ENCODE assay signal across 22 mouse cellular contexts in the genomic region with DNA sequence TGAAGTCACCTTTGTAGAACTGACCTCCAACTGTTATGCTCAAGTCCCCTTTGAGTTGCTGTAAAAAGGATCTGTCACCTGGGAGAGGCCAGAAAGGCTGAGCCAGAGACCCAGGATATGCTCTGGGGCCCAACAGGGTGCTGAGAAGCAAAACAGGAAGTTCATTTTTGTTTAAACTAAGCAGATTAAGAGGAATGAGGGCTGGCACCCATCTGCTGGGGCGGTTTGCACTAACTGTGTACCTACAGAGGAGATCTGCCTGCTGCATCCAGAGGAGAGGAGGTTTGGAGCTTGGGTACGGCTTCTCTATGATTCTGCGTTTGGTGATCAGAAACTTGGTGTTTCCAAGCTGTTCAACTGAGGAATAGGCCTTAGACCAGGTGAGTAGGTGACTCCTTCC. TPM values are rescaled to one million over a fixed set of nuclear protein-coding genes. Genes with fewer than 3 reads are reported as not detected.
DNase-seq lines count a peak whose midpoint lies in the region; ATAC-seq and TF ChIP-seq lines count a peak whose summit lies in the region.
"Had no signal": no experiment of that assay in that cellular context is flagged by ENCODE, and none has a peak within 500 bp of the region (broad histone marks: within the 10 kb centered on the region; RNA-seq: fewer than 3 reads in every experiment).

No protein-coding gene starts in this region.

- peak overlapping the region; percentile 51; the same call in 1 of the 2 replicates for H3K27ac ChIP-seq in thymus, adult 2 months (ENCODE audit: control insufficient read depth, insufficient read depth, low read length)
- no peak overlapping the region for H3K27ac ChIP-seq in layer of hippocampus, adult 2 months
- no peak overlapping the region for H3K27ac ChIP-seq in liver, embryonic 12.5 days
- H3K27ac ChIP-seq: forebrain, embryonic 15.5 days; liver, embryonic 15.5 days had no signal

- H3K4me1 ChIP-seq in thymus, adult 2 months (replicated peaks; ENCODE audit: control insufficient read depth, insufficient read depth, low read length), result peaks cover 4% of the 10 kb centered on the region; the same call in 1 of the 2 replicates
- H3K4me1 ChIP-seq in liver, embryonic 12.5 days, result no peaks in the 10 kb centered on the region
- H3K4me1 ChIP-seq: liver, embryonic 15.5 days had no signal

- H3K9me3 ChIP-seq in liver, embryonic 12.5 days (replicated peaks), result no peaks in the 10 kb centered on the region
- H3K9me3 ChIP-seq: forebrain, embryonic 15.5 days; liver, embryonic 15.5 days had no signal

- H3K27me3 ChIP-seq in thymus, adult 2 months (ENCODE audit: control insufficient read depth, insufficient read depth, low read length), result no peaks in the 10 kb centered on the region
- H3K27me3 ChIP-seq in liver, embryonic 12.5 days (replicated peaks), result peaks cover 43% of the 10 kb centered on the region
- H3K27me3 ChIP-seq: forebrain, embryonic 15.5 days had no signal

- peak overlapping the region; percentile 27 for H3K4me3 ChIP-seq in thymus, adult 2 months (ENCODE audit: control insufficient read depth, insufficient read depth, low read length)
- no peak overlapping the region for H3K4me3 ChIP-seq in layer of hippocampus, adult 2 months
- H3K4me3 ChIP-seq in liver, embryonic 12.5 days, result no peak overlapping the region
- H3K4me3 ChIP-seq: forebrain, embryonic 15.5 days; liver, embryonic 15.5 days had no signal

- H3K36me3 ChIP-seq in thymus, adult 2 months (ENCODE audit: control insufficient read depth, insufficient read depth, low read length), result no peaks in the 10 kb centered on the region
- H3K36me3 ChIP-seq in liver, embryonic 12.5 days, result no peaks in the 10 kb centered on the region
- H3K36me3 ChIP-seq: forebrain, embryonic 15.5 days; liver, embryonic 15.5 days had no signal

- TF ChIP-seq CTCF in thymus, adult 2 months (IDR thresholded peaks at IDR 0.05; ENCODE audit: borderline replicate concordance, control insufficient read depth, extremely low read depth, insufficient read depth, low read length, poor library complexity), result no peak
- no peak for TF ChIP-seq CTCF in layer of hippocampus, adult 2 months (conservative IDR thresholded peaks at IDR 0.05)

- no peak for ATAC-seq in liver, embryonic 12.5 days
- ATAC-seq: forebrain, embryonic 15.5 days; lung, postnatal 0 days had no signal

- H3K4me2 ChIP-seq in liver, embryonic 12.5 days, result no peak overlapping the region
- H3K4me2 ChIP-seq: forebrain, embryonic 15.5 days; liver, embryonic 15.5 days had no signal

- TF ChIP-seq POLR2A in thymus, adult 2 months (IDR thresholded peaks at IDR 0.05; ENCODE audit: control insufficient read depth, extremely low read depth, insufficient read depth, low read length, poor library complexity), result no peak

- whole genome bisulfite sequencing in thymus, adult 2 months, result 64% methylated on average over 3 of the region's 3 CpGs
- 55% methylated on average over 3 of the region's 3 CpGs for WGBS in liver, embryonic 12.5 days (ENCODE audit: insufficient replicate concordance)

- no peak overlapping the region for H3K9ac ChIP-seq in liver, embryonic 12.5 days
- H3K9ac ChIP-seq: forebrain, embryonic 15.5 days; liver, embryonic 15.5 days had no signal

- DNase-seq in heart, adult 11 months, result peak; percentile 60
- DNase-seq in heart, adult 18-20 months, result no peak
- DNase-seq in thymus, adult 2 months, result peak; percentile 4
- no peak for DNase-seq in thymus, adult 18-20 months
- peak; percentile 60 for DNase-seq in naive thymus-derived CD4-positive, alpha-beta T cell, adult 2 months (ENCODE audit: low read depth)
- DNase-seq in layer of hippocampus, adult 2 months (ENCODE audit: low spot score in 2 of 2), result no peak
- DNase-seq in frontal cortex, postnatal 36 days (ENCODE audit: low spot score in 2 of 2), result no peak
- DNase-seq: adrenal gland, postnatal 10 days; cerebellum, adult 11-12 months; cerebellum, postnatal 25 days; embryo, embryonic 11 days; gastrocnemius, postnatal 25 days; kidney, adult 8-10 months; kidney, postnatal 36 days; retina, postnatal 1 day; right cerebral cortex, postnatal 4 days had no signal

RNA-seq across cellular contexts. Expression of a gene that starts 29.5 kb away (rescaled TPM):
- total RNA-seq in heart, adult 18-20 months (2021), result under 1 TPM in 1 of 2 experiments, not detected in 1; 0.13 TPM
- polyA plus RNA-seq in thymus, adult 2 months (2012; rRNA removed), result 0.87 and 1.3 TPM in 2 replicates
- total RNA-seq in layer of hippocampus, adult 2 months (2021), result 100 to 1,000 TPM in 1 of 2 experiments, 10 to 100 TPM in 1; 98.3 to 111 TPM
- not detected in 2 replicates for polyA plus RNA-seq in liver, embryonic 12.5 days (2016; fragmentation: Nextera tagmentation; extraction: Ambion mirVana)
- total RNA-seq: gastrocnemius, postnatal 25 days; megakaryocyte-erythroid progenitor cell, adult 5-6 weeks had no signal
- polyA plus RNA-seq: heart, postnatal 0 days had no signal

Comparison
In these comparisons a context has a peak if more than half of its experiments do, and no peak if none do; other contexts are left out.
1. DNase-seq: peak in heart, adult 11 months (single experiment), thymus, adult 2 months (single experiment) and naive thymus-derived CD4-positive, alpha-beta T cell, adult 2 months (single experiment); none in heart, adult 18-20 months (0 of 2), thymus, adult 18-20 months (0 of 2), layer of hippocampus, adult 2 months (0 of 2) and frontal cortex, postnatal 36 days (0 of 2).
2. RNA of a gene that starts 29.5 kb away (total RNA-seq): 98.3 to 111 TPM in layer of hippocampus, adult 2 months; 0.13 TPM in heart, adult 18-20 months; every median in the first group is over 10 times any median in the second.